Mouse (Mus musculus): ENCODE measurements around the gene Lrrc3c.

DNA sequence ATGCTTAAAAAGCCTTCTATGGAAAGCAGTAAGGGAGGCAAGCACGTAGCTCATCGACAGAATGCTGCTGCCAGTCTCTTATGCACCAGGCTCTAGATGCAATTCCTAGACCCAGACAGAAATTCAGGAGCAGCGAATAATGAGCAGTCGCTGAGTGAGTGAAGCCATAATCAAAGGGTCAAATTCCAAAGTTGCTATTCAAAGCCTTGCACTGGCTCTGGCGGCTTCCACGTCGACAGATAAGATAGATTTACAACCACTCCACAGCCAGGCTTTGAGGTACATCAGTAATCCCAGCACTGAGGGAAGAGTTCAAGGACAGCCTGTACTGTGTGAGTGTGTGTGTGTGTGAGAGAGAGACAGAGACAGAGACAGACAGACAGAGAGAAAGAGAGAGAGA lies 37.1 kb upstream of the Lrrc3c start:
- TF ChIP-seq CTCF (IDR thresholded peaks at IDR 0.05) = no peak
- no peak for TF ChIP-seq POLR2A (IDR thresholded peaks at IDR 0.05; ENCODE audit: insufficient read depth, low read depth, low read length)
- no peak for TF ChIP-seq EP300 (IDR thresholded peaks at IDR 0.05; ENCODE audit: insufficient read depth, low read depth, low read length)
